Mouse (Mus musculus) heart, embryonic 14.5 days (tissue): Measurements from ENCODE around the gene Nrap. TPM values are rescaled to one million over a fixed set of nuclear protein-coding genes. Genes with fewer than 3 reads are reported as not detected.
"Not testable (repeated sequence)": the region's sequence is repeated elsewhere in the genome, so short reads cannot be mapped to it uniquely, and the experiment has no call there.

Experiments used
- ATAC-seq: fragments of 200-750 bp; cut with Nextera tagmentation; 2 replicates; pipeline ENCODE4 v1.8.0; 2017; ENCODE audit warnings: low read depth, moderate TSS enrichment; ENCODE audit not compliant: insufficient number of reproducible peaks, insufficient read depth, low FRiP score
- H3K27ac ChIP-seq, 2 experiments: fragments of 200-500 bp in 1 of 2; fragments of 300-500 bp in 1 of 2; sonication (generic) in 1 of 2; replicated peaks in 1 of 2; 2 replicates each; pipeline ENCODE4 v1.5.1; 2012 to 2014; ENCODE audit warnings: low read depth in 2 of 2, low read length in 2 of 2, control low read depth in 1 of 2, mild to moderate bottlenecking in 1 of 2, mixed read lengths in 1 of 2; ENCODE audit not compliant: control insufficient read depth in 1 of 2, insufficient read depth in 1 of 2
- H3K27me3 ChIP-seq: fragments of 300-500 bp; sonication (generic); 2 replicates; pipeline ENCODE4 v1.6.1; 2014; ENCODE audit warnings: mild to moderate bottlenecking, low read length, control low read depth; ENCODE audit not compliant: control insufficient read depth, insufficient read depth
- H3K36me3 ChIP-seq: fragments of 300-500 bp; sonication (generic); 2 replicates; pipeline ENCODE4 v1.6.1; 2014; ENCODE audit warnings: mild to moderate bottlenecking, control low read depth, low read length, mixed read lengths; ENCODE audit not compliant: control insufficient read depth, insufficient read depth
- H3K4me1 ChIP-seq, 2 experiments: fragments of 200-500 bp in 1 of 2; fragments of 300-500 bp in 1 of 2; sonication (generic) in 1 of 2; 2 replicates each; pipeline ENCODE4 v1.6.1; 2012 to 2014; ENCODE audit warnings: low read length in 2 of 2, control low read depth in 1 of 2, mixed read lengths in 1 of 2; ENCODE audit not compliant: control insufficient read depth in 2 of 2, insufficient read depth in 2 of 2
- H3K4me2 ChIP-seq: fragments of 300-500 bp; sonication (generic); 2 replicates; pipeline ENCODE4 v1.6.1; 2014; ENCODE audit warnings: mild to moderate bottlenecking, low read length
- H3K4me3 ChIP-seq, 2 experiments: fragments of 200-500 bp in 1 of 2; fragments of 300-500 bp in 1 of 2; sonication (generic) in 1 of 2; 2 replicates each; pipeline ENCODE4 v1.5.1; 2012 to 2014; ENCODE audit warnings: low read length in 2 of 2, mild to moderate bottlenecking in 2 of 2, control low read depth in 1 of 2, low read depth in 1 of 2, moderate library complexity in 1 of 2; ENCODE audit not compliant: control insufficient read depth in 1 of 2, insufficient read depth in 1 of 2
- H3K9ac ChIP-seq: fragments of 300-500 bp; sonication (generic); 2 replicates; pipeline ENCODE4 v1.6.1; 2014; ENCODE audit warnings: mild to moderate bottlenecking, low read length
- H3K9me3 ChIP-seq: fragments of 300-500 bp; sonication (generic); 2 replicates; pipeline ENCODE4 v1.6.1; 2016; ENCODE audit warnings: low read length, control low read depth; ENCODE audit not compliant: control insufficient read depth
- WGBS: fragments of 180-500 bp; shearing (Covaris S2); extraction: QIAGEN DNeasy Blood & Tissue Kit; methylation state at CpG from one replicate; pipeline ENCODE4 v1.1.7; 2014; 5-methylcytosine and 5-hydroxymethylcytosine counted together
- polyA plus RNA-seq: library from polyadenylated mRNA; unstranded; fragments of >200 nt; fragmentation: Nextera tagmentation; extraction: Ambion mirVana; gene quantifications from 2 replicates; pipeline ENCODE4 v1.2.1, GENCODE M21; 2014

Gene Nrap
- polyA plus RNA-seq, 1 experiment from 2014 or later, result 35.6 TPM

GRCm38 (mm10) chr19:56366168-56366567, 23.7 kb downstream of the Nrap start:
- Histone ChIP-seq H3K9me3 (no peaks in the 10 kb centered on the region), H3K4me2 (no peak overlapping the region), H3K4me1 (peaks cover 0 to 3% of the 10 kb centered on the region in 2 experiments; a peak in 1 of 4 replicates), H3K9ac (no peak overlapping the region), H3K4me3 (no peak overlapping the region), H3K27ac (no peak overlapping the region), H3K27me3 (no peaks in the 10 kb centered on the region), H3K36me3 (peaks cover 96% of the 10 kb centered on the region)
- WGBS, result 84% methylated on average over 11 of the region's 11 CpGs
- ATAC-seq, result no peak

GRCm38 (mm10) chr19:56364563-56364962, 25.3 kb downstream of the Nrap start:
- H3K9ac ChIP-seq, result no peak overlapping the region
- no peak overlapping the region for H3K4me3 ChIP-seq
- no peak for ATAC-seq
- H3K9me3 ChIP-seq, result no peaks in the 10 kb centered on the region
- H3K27ac ChIP-seq, result no peak overlapping the region
- peaks cover 97% of the 10 kb centered on the region for H3K36me3 ChIP-seq
- H3K4me1 ChIP-seq, result peaks cover 0 to 3% of the 10 kb centered on the region in 2 experiments; a peak in 1 of 4 replicates
- 81% methylated on average over 8 of the region's 8 CpGs for WGBS
- no peak overlapping the region for H3K4me2 ChIP-seq
- H3K27me3 ChIP-seq, result no peaks in the 10 kb centered on the region

GRCm38 (mm10) chr19:56363721-56364460, 25.9 kb downstream of the Nrap start:
- H3K9ac ChIP-seq, result no peak overlapping the region
- no peak overlapping the region for H3K4me3 ChIP-seq
- ATAC-seq, result no peak
- 68% methylated on average over 15 of the region's 15 CpGs for WGBS
- H3K36me3 ChIP-seq, result peaks cover 98% of the 10 kb centered on the region
- H3K9me3 ChIP-seq, result no peaks in the 10 kb centered on the region
- no peak overlapping the region for H3K4me2 ChIP-seq
- H3K4me1 ChIP-seq, result peaks cover 3% of the 10 kb centered on the region in 2 experiments; a peak in 1 of 4 replicates
- no peaks in the 10 kb centered on the region for H3K27me3 ChIP-seq
- no peak overlapping the region for H3K27ac ChIP-seq

- no peaks in the 10 kb centered on the region for H3K9me3 ChIP-seq
- H3K4me1 ChIP-seq, result peaks cover 7 to 21% of the 10 kb centered on the region in 2 experiments; a peak in 3 of 4 replicates
- no peaks in the 10 kb centered on the region for H3K27me3 ChIP-seq
- ATAC-seq, result no peak
- no peak overlapping the region for H3K4me2 ChIP-seq
- H3K36me3 ChIP-seq, result peaks cover 90% of the 10 kb centered on the region
- no peak overlapping the region for H3K4me3 ChIP-seq
- 81% methylated on average over 2 of the region's 2 CpGs for WGBS
- H3K9ac ChIP-seq, result no peak overlapping the region
- H3K27ac ChIP-seq, result no peak overlapping the region
Measured at GRCm38 (mm10) chr19:56358890-56359289, 30.9 kb downstream of the Nrap start.

GRCm38 (mm10) chr19:56357374-56357708, 32.5 kb downstream of the Nrap start:
- peak overlapping the region; percentile 21; the same call in 1 of the 2 replicates for H3K9ac ChIP-seq
- 38% methylated on average over 2 of the region's 2 CpGs for WGBS
- ATAC-seq, result not testable (repeated sequence)

GRCm38 (mm10) chr19:56356480-56357373, 33.1 kb downstream of the Nrap start:
- no peak for ATAC-seq

More at GRCm38 (mm10) chr19:56357374-56357708, 32.5 kb downstream of the Nrap start:
- Histone ChIP-seq H3K36me3 (peaks cover 87% of the 10 kb centered on the region), H3K27ac (peak overlapping the region; percentile 5 to 61), H3K4me1 (peaks cover 7 to 21% of the 10 kb centered on the region in 2 experiments; a peak in 3 of 4 replicates)
- H3K9me3 ChIP-seq, H3K4me3 ChIP-seq, H3K4me2 ChIP-seq, H3K27me3 ChIP-seq: not testable (repeated sequence)

GRCm38 (mm10) chr19:56355201-56355600, 34.6 kb downstream of the Nrap start:
- 80% methylated on average over 12 of the region's 12 CpGs for WGBS
- H3K4me3 ChIP-seq, result no peak overlapping the region
- ATAC-seq, result no peak

More at GRCm38 (mm10) chr19:56356480-56357373, 33.1 kb downstream of the Nrap start:
- Histone ChIP-seq H3K27me3 (no peaks in the 10 kb centered on the region), H3K36me3 (peaks cover 87% of the 10 kb centered on the region), H3K4me3 (peak overlapping the region in 1 of 2 experiments; percentile 5; a peak in 1 of 4 replicates), H3K9ac (peak overlapping the region; percentile 21; the same call in 1 of the 2 replicates), H3K9me3 (peaks cover 6% of the 10 kb centered on the region), H3K4me1 (peaks cover 7 to 21% of the 10 kb centered on the region in 2 experiments; a peak in 3 of 4 replicates), H3K27ac (peak overlapping the region; percentile 5 to 60), H3K4me2 (peak overlapping the region; percentile 31)
- 31% methylated on average over 17 of the region's 17 CpGs for WGBS

More at GRCm38 (mm10) chr19:56355201-56355600, 34.6 kb downstream of the Nrap start:
- no peak overlapping the region for H3K27ac ChIP-seq
- H3K4me2 ChIP-seq, result no peak overlapping the region
- peaks cover 85% of the 10 kb centered on the region for H3K36me3 ChIP-seq
- peaks cover 6% of the 10 kb centered on the region for H3K9me3 ChIP-seq
- no peak overlapping the region for H3K9ac ChIP-seq
- H3K4me1 ChIP-seq, result peaks cover 7 to 21% of the 10 kb centered on the region in 2 experiments; a peak in 3 of 4 replicates
- no peaks in the 10 kb centered on the region for H3K27me3 ChIP-seq
